Mouse (Mus musculus) embryonic facial prominence, embryonic 13.5 days (tissue): Measurements from ENCODE around the gene Ubxn1. TPM values are rescaled to one million over a fixed set of nuclear protein-coding genes. Genes with fewer than 3 reads are reported as not detected.
A peak's percentile ranks its signal among the peaks of the same experiment; 100 is the strongest.
"Not testable (repeated sequence)": the region's sequence is repeated elsewhere in the genome, so short reads cannot be mapped to it uniquely, and the experiment has no call there.

Experiments used
- ATAC-seq: fragments of 200-750 bp; cut with Nextera tagmentation; 2 replicates; pipeline ENCODE4 v1.8.0; 2017; ENCODE audit warnings: low read depth; ENCODE audit not compliant: insufficient number of reproducible peaks, insufficient read depth, low FRiP score, low TSS enrichment
- H3K27ac ChIP-seq: fragments of 300-500 bp; sonication (generic); 2 replicates; pipeline ENCODE4 v1.5.1; 2015; ENCODE audit warnings: moderate library complexity, mild to moderate bottlenecking, inconsistent platforms
- H3K27me3 ChIP-seq: fragments of 300-500 bp; sonication (generic); 2 replicates; pipeline ENCODE4 v1.6.1; 2015; ENCODE audit warnings: mild to moderate bottlenecking, inconsistent platforms
- H3K36me3 ChIP-seq: fragments of 300-500 bp; sonication (generic); 2 replicates; pipeline ENCODE4 v1.6.1; 2015; ENCODE audit warnings: mild to moderate bottlenecking, inconsistent platforms
- H3K4me1 ChIP-seq: fragments of 300-500 bp; sonication (generic); 2 replicates; pipeline ENCODE4 v1.6.1; 2015; ENCODE audit warnings: inconsistent platforms
- H3K4me2 ChIP-seq: fragments of 300-500 bp; sonication (generic); 2 replicates; pipeline ENCODE4 v1.6.1; 2015; ENCODE audit warnings: moderate library complexity, mild to moderate bottlenecking, inconsistent platforms
- H3K4me3 ChIP-seq: fragments of 300-500 bp; sonication (generic); 2 replicates; pipeline ENCODE4 v1.5.1; 2015; ENCODE audit warnings: mild to moderate bottlenecking, inconsistent platforms
- H3K9ac ChIP-seq: fragments of 300-500 bp; sonication (generic); 2 replicates; pipeline ENCODE4 v1.6.1; 2015; ENCODE audit warnings: mild to moderate bottlenecking, inconsistent platforms
- H3K9me3 ChIP-seq: fragments of 300-500 bp; sonication (generic); 2 replicates; pipeline ENCODE4 v1.6.1; 2016; ENCODE audit warnings: inconsistent platforms
- WGBS: fragments of 180-500 bp; shearing (Covaris S2); methylation state at CpG from one replicate; pipeline ENCODE4 v1.1.7; 2015; ENCODE audit warnings: mixed read lengths; 5-methylcytosine and 5-hydroxymethylcytosine counted together
- polyA plus RNA-seq: library from polyadenylated mRNA; unstranded; fragments of >200 nt; fragmentation: Nextera tagmentation; extraction: Ambion mirVana; gene quantifications from 2 replicates; pipeline ENCODE4 v1.2.1, GENCODE M21; 2015

Gene Ubxn1
- 184 and 189 TPM in 2 replicates for polyA plus RNA-seq

DNA sequence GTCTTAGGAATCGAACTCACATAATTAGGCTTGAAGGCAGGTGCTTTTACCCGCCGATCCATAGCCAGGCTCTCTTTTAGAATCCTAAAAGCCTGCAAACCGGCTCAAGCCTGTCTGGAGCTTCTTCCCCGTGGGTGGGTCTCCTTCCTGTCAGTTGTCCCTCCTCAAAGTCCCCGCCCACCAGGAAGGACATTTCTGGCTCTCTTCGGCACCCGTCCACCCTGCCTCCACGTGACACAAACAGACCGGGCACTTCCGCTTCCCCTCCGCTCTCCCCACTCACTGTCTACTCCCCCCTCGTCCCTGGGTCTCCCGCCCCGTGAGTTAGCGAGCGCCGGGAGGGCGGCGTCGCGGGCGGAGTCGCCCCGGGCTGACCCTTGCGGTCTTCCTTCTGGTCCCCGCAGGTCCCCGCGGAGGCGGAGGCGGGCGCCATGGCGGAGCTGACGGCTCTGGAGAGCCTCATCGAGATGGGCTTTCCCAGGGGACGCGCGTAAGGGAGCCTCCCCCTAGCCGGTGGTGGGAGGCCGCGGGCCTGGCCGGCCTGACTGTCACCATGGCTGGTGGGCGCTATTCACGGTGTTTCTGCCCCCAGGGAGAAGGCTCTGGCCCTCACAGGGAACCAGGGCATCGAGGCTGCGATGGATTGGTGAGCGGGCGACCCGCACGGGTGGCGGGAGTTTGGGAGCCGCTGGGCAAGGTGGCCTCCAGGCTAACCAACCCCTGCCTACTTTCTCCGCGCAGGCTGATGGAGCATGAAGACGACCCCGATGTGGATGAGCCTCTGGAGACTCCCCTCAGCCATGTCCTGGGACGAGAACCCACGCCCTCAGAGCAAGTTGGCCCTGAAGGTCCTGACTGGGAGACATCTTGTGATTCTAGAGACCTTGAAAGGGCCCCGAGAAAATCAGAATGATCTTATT lies at the start of gene Ubxn1:
Gene Ubxn1, plus strand, starts transcription at position 230 of the 920 bp plus-strand sequence.
- no peaks in the 10 kb centered on the region for H3K27me3 ChIP-seq
- peak; percentile 95 for ATAC-seq
- peak within 1 kb of the TSS; percentile 85 for H3K4me2 ChIP-seq
- H3K9ac ChIP-seq: peak within 1 kb of the TSS; percentile 92
- no peaks in the 10 kb centered on the region for H3K9me3 ChIP-seq
- WGBS: 2% methylated on average over 59 of the region's 59 CpGs
- H3K4me1 ChIP-seq: peaks cover 12% of the 10 kb centered on the region
- H3K4me3 ChIP-seq: peak within 1 kb of the TSS; percentile 83
- peaks cover 35% of the 10 kb centered on the region for H3K36me3 ChIP-seq
- peak within 1 kb of the TSS; percentile 73 for H3K27ac ChIP-seq

DNA sequence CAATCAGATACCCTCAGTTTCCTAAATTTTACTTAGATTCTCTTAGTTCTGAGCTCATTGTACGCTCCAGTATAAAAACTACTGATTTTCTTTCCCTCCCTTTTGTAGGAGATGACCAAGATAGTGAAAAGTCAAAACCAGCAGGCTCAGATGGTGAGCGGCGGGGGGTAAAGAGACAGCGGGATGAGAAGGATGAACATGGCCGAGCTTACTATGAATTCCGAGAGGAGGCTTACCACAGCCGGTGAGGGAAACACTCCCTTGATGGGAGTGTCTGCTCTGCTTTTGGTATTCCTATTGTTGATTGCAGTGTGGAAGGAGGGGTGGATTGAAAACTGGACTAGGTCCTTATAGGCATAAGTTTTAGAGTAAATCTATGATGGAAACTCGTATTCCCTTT lies 48.6 kb upstream of the Ubxn1 start:
- Histone ChIP-seq H3K4me3 (peak overlapping the region; percentile 100), H3K27me3 (no peaks in the 10 kb centered on the region), H3K36me3 (peaks cover 50% of the 10 kb centered on the region), H3K9me3 (no peaks in the 10 kb centered on the region), H3K4me1 (peaks cover 26% of the 10 kb centered on the region), H3K9ac (peak overlapping the region; percentile 57), H3K27ac (no peak overlapping the region), H3K4me2 (peak overlapping the region; percentile 97)
- no peak for ATAC-seq
- 74% methylated on average over 8 of the region's 8 CpGs for WGBS

DNA sequence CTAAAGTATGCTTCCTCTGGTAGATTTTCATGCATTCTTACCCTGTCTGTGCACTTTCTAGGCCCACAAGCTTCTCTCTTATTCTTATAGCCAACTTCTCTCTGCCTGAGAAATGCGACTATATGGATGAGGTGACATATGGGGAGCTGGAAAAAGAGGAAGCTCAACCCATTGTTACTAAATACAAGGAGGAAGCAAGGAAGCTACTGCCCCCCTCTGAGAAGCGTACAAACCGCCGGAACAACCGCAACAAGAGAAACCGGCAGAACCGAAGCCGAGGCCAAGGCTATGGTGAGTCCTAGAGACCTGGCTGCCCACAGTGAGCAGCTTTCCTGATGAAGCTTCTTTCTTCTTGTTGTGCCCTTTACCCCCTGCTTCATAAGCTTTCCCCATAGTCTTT lies 41.6 kb upstream of the Ubxn1 start, which contains the start of gene AC129217.1:
Gene AC129217.1, plus strand, starts transcription at position 114 of the 400 bp plus-strand sequence.
- no peak within 1 kb of the TSS for H3K4me3 ChIP-seq
- peaks cover 99% of the 10 kb centered on the region for H3K36me3 ChIP-seq
- no peak for ATAC-seq
- H3K27me3 ChIP-seq: no peaks in the 10 kb centered on the region
- H3K27ac ChIP-seq: no peak within 1 kb of the TSS
- H3K4me1 ChIP-seq: no peaks in the 10 kb centered on the region
- WGBS: 88% methylated on average over 8 of the region's 8 CpGs
- no peaks in the 10 kb centered on the region for H3K9me3 ChIP-seq
- H3K9ac ChIP-seq: no peak within 1 kb of the TSS
- no peak within 1 kb of the TSS for H3K4me2 ChIP-seq

DNA sequence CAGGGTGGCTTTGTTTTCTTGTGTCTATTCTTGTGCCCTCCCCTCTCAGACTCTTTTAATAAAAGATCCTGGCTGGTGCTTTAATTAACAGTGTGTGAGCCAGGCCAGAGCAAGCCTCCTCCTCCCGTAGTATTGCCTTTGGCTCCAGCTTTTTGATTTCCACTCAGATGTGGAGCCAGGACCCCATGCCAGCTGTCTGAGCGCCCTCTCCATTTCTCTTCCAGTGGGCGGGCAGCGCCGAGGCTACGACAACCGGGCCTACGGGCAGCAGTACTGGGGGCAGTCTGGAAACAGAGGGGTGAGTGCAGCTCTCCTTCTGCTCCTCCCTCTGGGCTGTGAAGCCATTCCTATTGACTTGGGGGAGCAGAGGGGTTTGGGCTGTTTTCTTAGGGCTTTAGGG lies 40.6 kb upstream of the Ubxn1 start:
- Histone ChIP-seq H3K4me3 (no peak overlapping the region), H3K27me3 (no peaks in the 10 kb centered on the region), H3K4me2 (no peak overlapping the region), H3K9me3 (no peaks in the 10 kb centered on the region), H3K9ac (no peak overlapping the region), H3K36me3 (peaks cover 98% of the 10 kb centered on the region), H3K4me1 (no peaks in the 10 kb centered on the region), H3K27ac (no peak overlapping the region)
- ATAC-seq: no peak
- WGBS: 90% methylated on average over 8 of the region's 8 CpGs

GRCm38 (mm10) chr19:8831262-8831661 lies 40.0 kb upstream of the Ubxn1 start:
- WGBS: 85% methylated on average over 11 of the region's 11 CpGs
- no peaks in the 10 kb centered on the region for H3K4me1 ChIP-seq

DNA sequence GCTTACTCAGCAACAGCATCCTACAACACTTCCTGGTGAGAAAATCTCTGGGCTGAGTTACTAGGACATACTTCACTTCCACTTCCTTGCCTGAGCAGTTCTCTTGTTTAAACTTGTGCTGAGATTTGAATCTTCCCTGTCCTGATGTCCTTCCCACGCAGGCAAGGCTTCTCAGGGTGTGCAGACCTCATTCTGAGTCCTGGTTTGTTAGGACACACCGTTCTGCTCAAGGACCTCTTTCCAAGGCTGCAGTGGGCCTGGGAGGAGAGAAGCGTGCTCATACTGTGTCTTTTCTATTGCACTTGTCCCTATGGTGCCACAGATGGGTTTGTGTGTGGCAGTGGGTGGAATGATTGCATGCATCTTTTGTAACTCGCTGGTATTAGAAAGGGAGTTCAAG lies 38.3 kb upstream of the Ubxn1 start:
- 91% methylated on average over 4 of the region's 4 CpGs for WGBS

More at GRCm38 (mm10) chr19:8831262-8831661, 40.0 kb upstream of the Ubxn1 start:
- no peak overlapping the region for H3K27ac ChIP-seq
- peaks cover 98% of the 10 kb centered on the region for H3K36me3 ChIP-seq
- H3K9ac ChIP-seq: no peak overlapping the region
- H3K27me3 ChIP-seq: no peaks in the 10 kb centered on the region
- H3K9me3 ChIP-seq: no peaks in the 10 kb centered on the region
- H3K4me3 ChIP-seq: no peak overlapping the region
- H3K4me2 ChIP-seq: no peak overlapping the region
- ATAC-seq: no peak

GRCm38 (mm10) chr19:8836327-8836726 lies 35.0 kb upstream of the Ubxn1 start:
- H3K4me2 ChIP-seq, H3K27me3 ChIP-seq, ATAC-seq, H3K9ac ChIP-seq, H3K4me3 ChIP-seq, H3K9me3 ChIP-seq: not testable (repeated sequence)
- Histone ChIP-seq H3K36me3 (peaks cover 51% of the 10 kb centered on the region), H3K4me1 (peaks cover 31% of the 10 kb centered on the region), H3K27ac (peak overlapping the region; percentile 99; the same call in 1 of the 2 replicates)
- 97% methylated on average over 10 of the region's 10 CpGs for WGBS

More for the DNA sequence above, 38.3 kb upstream of the Ubxn1 start:
- Histone ChIP-seq H3K27me3 (no peaks in the 10 kb centered on the region), H3K27ac (no peak overlapping the region), H3K4me2 (no peak overlapping the region), H3K4me3 (no peak overlapping the region), H3K9ac (no peak overlapping the region), H3K4me1 (peaks cover under 1% of the 10 kb centered on the region; the same call in 1 of the 2 replicates), H3K36me3 (peaks cover 82% of the 10 kb centered on the region), H3K9me3 (no peaks in the 10 kb centered on the region)
- no peak for ATAC-seq

- peak within 1 kb of the TSS; percentile 56 for H3K4me3 ChIP-seq
- peaks cover 31% of the 10 kb centered on the region for H3K4me1 ChIP-seq
- H3K4me2 ChIP-seq: peak within 1 kb of the TSS; percentile 79
- peak; percentile 53 for ATAC-seq
- peak within 1 kb of the TSS; percentile 99 for H3K27ac ChIP-seq
- H3K27me3 ChIP-seq: no peaks in the 10 kb centered on the region
- H3K36me3 ChIP-seq: peaks cover 44% of the 10 kb centered on the region
- whole genome bisulfite sequencing: under 1% methylated on average over 38 of the region's 38 CpGs
- H3K9me3 ChIP-seq: no peaks in the 10 kb centered on the region
- H3K9ac ChIP-seq: peak within 1 kb of the TSS; percentile 83
These were observed 34.0 kb upstream of the Ubxn1 start, which contains the start of gene Bscl2 for GRCm38 (mm10) chr19:8837251-8837791. Gene Bscl2 (plus strand): TSS chr19:8837467.

DNA sequence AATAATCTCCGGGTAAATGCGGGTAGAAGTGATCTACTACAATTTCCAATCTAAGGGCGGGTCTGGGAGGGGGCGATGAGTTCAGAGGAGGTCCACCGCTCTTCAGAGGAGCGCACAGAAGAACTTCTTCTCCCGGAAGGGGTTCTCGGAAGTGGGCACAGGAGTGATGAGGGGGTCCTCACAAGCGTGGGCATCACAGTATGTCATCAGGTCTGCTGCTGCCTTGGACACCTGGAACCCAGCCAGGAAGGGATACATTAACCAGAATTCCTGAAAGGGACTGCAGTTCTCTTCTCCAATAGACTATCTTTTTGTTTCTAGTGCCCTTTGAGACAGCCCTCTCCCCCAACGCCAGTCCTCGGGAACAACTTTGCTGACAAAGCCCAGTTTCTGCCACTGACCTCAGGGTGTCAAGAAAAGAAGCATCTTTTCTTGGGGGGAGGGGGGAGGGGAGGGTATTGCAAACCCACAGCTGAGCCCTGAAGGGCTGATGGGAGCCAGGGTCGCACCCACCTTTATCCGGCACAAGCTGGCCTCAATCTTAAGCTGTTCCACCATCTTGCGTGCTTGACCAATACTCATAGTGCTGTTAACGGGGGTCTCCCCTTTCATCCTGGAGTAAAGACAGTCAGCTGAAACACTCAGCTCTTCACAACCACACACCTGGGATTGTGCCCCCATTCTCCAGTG lies 33.1 kb upstream of the Ubxn1 start:
- H3K36me3 ChIP-seq: peaks cover 43% of the 10 kb centered on the region
- WGBS: 17% methylated on average over 15 of the region's 15 CpGs
- no peak; the same call in 1 of the 2 replicates for ATAC-seq

GRCm38 (mm10) chr19:8839103-8839907 lies 32.0 kb upstream of the Ubxn1 start, which contains the start of gene Gng3:
Gene Gng3 (minus strand): TSS chr19:8839194.
- 47% methylated on average over 11 of the region's 11 CpGs for WGBS
- no peaks in the 10 kb centered on the region for H3K9me3 ChIP-seq

More for the DNA sequence above, 33.1 kb upstream of the Ubxn1 start:
- Histone ChIP-seq H3K4me3 (peak overlapping the region; percentile 56), H3K4me2 (peak overlapping the region; percentile 79), H3K27ac (peak overlapping the region; percentile 99), H3K4me1 (peaks cover 31% of the 10 kb centered on the region), H3K27me3 (no peaks in the 10 kb centered on the region), H3K9me3 (no peaks in the 10 kb centered on the region), H3K9ac (peak overlapping the region; percentile 83)

More at GRCm38 (mm10) chr19:8839103-8839907, 32.0 kb upstream of the Ubxn1 start, which contains the start of gene Gng3:
- H3K9ac ChIP-seq: peak within 1 kb of the TSS; percentile 83
- H3K36me3 ChIP-seq: peaks cover 32% of the 10 kb centered on the region
- peaks cover 31% of the 10 kb centered on the region for H3K4me1 ChIP-seq
- peak within 1 kb of the TSS; percentile 79 for H3K4me2 ChIP-seq
- H3K27me3 ChIP-seq: no peaks in the 10 kb centered on the region
- ATAC-seq: peak; percentile 27
- peak within 1 kb of the TSS; percentile 99 for H3K27ac ChIP-seq
- H3K4me3 ChIP-seq: peak within 1 kb of the TSS; percentile 56
